Mouse (Mus musculus) Muller cell, postnatal 12 days (primary cell): ENCODE data around the gene Phc3.
"Not testable (repeated sequence)": the region's sequence is repeated elsewhere in the genome, so short reads cannot be mapped to it uniquely, and the experiment has no call there.

Source experiments
- DNase-seq: peaks from one replicate; pipeline ENCODE4 v3.0.0-alpha.2; 2015; ENCODE audit errors: inconsistent ontology term

Phc3 gene

DNA sequence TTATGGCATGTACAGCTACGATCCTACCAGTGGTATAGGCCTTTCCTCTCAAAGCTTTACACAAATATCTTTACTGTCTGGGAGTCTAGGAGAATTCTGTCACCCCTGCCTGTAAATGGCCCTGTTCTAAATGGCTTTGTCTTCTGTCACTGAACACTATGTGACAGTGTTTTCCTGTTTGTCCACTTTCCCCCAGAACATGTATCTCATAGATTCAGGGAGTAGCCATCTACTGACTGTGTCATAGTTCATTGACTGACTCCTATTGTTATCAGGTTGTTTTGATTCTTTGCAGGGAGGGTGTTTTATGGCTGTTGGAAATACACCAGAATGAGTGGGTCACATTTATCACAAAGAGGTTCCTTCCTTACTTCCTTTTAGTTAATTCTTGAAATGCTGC is 99.2 kb downstream of the Phc3 start:
- DNase-seq, result no peak

DNA sequence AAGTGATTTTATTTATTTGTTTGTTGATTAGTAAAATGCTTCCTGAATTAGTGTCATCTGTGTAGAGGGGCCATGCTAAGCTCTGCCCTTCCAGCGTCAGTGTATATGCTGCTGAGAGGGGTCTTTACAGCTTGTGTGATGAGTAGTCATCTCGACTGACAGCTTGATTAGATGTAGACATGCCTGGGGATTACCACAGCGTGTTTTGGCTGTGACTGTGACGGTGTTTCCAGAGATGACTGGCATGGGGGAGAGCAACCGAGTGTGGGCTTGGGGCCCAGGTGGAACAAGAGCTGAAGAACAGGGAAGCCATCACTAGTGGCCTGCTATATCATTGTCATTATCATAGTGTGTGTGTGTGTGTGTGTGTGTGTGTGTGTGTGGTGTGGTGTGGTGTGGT is 100.6 kb downstream of the Phc3 start:
- DNase-seq, result no peak

DNA sequence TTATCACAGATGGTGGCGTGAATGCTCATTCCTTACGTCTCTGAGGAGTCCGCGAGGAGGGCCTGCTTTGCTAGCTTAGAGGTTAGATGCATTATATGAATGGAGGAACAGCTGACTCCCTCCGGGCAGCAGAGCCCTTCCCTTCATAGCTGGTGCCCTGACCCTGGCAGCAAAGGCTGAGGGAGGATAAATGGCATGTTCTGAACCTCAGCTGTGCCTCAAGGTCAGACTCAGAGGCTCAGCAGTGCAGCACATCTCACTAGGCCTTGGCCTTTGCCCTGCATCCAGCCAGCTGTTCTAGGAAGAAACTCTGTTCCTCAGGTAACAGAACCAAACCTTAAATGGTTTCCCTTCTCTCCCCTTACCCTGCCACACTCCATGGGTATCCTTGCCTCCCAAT is 101.0 kb downstream of the Phc3 start:
- DNase-seq, result no peak

DNA sequence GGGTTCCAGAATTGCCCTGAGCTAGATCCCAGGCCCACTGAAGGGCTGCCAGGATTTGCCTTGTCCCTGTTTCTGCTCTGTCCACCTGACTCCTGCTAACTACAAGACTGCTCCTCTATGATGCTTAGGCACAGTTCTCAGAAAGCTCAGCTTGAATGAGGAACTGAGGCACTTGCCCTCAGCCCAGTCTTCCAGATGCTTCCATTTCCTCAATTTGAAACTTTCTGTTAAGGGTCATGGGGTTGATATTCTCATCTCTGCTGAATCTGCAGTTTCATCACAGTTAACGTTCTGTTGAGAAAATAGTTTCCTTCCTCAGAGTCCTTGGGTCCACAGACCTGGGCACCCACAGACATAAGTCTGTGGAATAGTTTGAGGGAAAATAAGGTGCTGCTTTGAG is 104.6 kb downstream of the Phc3 start:
- no peak for DNase-seq

DNA sequence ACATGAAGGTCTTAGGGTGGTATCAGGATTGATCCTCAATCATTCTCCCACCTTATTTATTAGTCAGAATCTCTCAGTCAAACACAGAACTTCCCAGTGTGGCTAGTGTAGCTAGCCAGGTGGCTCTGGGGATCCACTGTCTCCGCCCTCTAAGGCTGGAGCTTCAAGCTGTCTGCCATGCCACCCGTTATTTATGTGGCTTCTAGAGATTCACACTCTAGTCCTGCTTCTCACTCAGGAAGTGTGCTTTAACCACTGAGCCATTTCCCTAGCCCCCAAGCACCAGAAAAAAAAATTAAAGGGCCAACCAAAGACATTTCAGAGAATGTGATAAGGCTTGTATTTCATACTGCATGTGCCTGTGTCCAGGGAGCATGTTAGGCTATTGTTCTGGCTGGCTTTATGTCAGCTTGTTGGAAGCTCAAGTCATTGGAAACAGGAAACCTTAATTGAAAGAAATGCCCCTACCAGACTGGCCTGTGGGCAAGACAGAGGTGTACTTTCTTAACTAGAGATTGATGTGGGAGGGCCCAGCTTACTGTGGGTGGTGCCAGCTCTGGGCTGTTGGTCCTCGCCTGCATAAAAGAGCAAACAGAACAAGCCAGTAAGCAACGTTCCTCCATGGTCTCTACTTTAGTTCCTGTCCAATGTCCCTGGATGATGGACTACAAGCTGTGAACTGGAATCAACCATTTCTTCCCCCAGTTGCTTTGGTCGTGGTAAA is 105.3 kb downstream of the Phc3 start:
- no peak for DNase-seq

DNA sequence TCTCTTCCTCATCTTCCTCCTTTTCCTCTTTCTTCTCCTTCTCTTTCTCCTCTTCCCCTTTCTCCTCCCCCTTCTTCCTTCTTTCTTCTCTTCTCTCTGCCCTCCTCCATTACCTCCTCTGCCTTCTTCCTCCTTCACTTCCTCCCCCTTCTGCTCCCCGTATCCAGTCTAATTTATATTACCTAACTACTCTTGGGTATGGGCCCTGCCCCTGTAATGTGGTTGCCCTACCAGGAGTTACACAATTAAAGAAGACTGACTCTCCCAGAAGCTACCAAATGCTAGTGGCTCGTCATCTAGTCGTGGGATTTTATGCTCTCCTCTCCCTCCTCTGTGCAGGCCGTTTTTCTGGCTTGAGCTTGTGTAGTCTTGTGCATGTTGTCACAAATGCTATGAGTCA is 108.5 kb downstream of the Phc3 start:
- no peak for DNase-seq

DNA sequence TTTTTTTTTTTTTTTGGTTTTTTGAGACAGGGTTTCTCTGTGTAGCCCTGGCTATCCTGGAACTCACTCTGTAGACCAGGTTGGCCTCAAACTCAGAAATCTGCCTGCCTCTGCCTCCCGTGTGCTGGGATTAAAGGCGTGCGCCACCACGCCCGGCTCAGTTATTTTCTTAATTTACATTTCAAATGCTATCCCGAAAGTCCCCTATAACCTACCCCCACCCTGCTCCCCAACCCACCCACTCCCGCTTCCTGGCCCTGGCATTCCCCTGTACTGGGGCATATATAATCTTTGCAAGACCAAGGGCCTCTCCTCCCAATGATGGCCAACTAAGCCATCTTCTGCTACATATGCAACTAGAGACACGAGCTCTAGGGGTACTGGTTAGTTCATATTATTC is 109.6 kb downstream of the Phc3 start:
- DNase-seq, result not testable (repeated sequence)

DNA sequence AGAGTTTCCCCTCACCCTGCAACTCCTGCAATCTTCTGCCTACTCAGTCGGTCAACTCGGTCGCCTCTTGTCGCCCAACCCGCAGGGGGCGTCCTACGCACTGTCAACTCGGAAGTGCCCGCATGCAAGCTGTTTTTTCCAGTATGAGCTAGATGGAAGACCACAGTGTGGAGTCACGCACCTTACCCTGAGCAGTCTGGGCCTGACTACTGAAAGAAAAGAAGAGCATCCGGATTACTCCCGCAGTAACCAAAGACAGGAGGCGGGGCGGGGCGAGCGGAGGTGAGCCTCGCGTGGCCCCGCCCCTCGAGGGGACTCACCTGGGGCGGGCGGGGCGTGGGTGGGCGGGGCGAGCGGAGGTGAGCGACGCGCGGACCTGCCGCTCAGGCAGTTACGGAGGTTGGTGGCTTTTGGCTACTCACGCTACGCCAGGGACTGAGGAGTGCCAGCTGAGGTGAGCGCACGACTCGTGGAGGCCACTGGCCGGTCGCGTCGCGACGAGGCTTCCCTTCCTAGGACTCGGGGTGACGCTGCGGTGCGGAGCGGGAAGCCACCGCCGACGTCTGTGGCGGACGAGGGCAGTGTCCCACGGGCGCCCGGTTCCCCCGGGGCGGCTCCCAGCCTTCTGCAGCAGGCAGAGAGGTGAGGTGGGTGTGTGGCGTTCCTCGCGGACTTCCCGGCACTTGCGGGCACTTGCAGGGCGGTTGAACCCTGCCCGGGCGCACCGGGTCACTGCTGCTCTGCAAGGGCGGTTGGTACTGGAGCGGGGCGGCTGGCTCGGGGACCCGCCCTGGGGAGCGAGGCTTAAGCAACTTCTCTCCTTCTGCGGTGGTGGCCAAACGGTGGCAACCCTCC is 113.4 kb downstream of the Phc3 start, which contains the start of gene Gpr160:
Gene Gpr160 (plus strand): TSS at position 347 of the 855 bp plus-strand sequence.
- peak; percentile 66 for DNase-seq

DNA sequence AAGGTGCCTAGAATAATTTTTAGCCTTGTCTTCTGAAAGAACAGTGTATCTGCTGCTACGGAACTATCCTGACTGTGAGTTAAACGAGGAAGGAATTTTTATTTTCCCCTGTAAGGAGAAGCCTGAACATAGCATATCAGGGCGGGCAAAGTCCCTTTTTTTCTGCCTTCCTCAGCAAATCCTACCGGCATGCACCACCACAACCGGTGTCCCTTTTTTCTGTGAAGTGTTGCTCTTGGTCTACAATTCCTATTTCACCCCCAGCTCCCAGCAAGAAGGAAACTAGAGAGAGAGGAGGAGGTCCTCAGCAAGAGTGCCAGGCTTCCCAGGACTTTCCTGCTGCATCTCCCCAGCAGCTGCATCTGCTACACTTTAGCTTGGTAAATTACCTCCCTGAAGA is 115.6 kb downstream of the Phc3 start:
- DNase-seq, result no peak

DNA sequence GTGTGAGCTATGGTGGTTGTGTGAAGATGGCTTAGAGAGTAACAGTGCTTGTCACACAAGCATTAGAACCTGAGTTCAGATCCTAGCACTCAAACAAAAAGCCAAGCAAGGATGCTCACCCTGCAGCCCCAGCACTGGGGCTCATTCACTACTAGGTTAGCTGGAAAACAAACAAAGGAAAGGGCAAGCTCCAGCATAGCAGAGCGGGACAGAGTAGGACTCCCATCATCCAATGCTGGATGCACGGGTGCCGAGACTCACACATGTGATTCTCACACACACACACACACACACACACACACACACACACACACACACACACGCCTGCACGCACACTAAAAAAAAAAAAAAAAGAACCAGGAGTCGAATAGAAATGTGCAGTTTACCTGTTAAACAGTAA is 117.8 kb downstream of the Phc3 start:
- no peak for DNase-seq
